Mouse (Mus musculus) Muller cell, postnatal 12 days (primary cell): Measurements from ENCODE around the gene Gpn3.
"Not testable (repeated sequence)": the region's sequence is repeated elsewhere in the genome, so short reads cannot be mapped to it uniquely, and the experiment has no call there.

Experiments
- DNase-seq: peaks from one replicate; pipeline ENCODE4 v3.0.0-alpha.2; 2015; ENCODE audit errors: inconsistent ontology term

The Gpn3 gene

DNA sequence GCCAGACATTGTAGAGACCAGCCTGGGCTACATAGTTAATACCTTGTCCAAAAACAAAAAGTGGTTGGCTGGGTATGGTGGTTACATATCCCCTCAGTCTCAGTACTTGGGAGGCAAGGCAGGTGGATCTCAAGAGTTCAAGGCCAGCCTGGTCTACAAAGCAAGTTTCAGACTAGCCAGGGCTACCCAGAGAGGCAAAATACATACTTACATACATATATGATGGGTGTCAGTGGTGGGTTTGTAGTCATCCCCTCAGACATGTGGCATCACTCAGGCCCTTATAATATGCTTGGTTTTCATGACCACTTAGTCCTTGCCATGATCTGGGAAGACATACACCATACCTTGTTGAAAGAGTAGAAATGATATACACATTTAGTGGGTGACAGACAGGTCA, 19.0 kb downstream of the Gpn3 start:
- no peak for DNase-seq

DNA sequence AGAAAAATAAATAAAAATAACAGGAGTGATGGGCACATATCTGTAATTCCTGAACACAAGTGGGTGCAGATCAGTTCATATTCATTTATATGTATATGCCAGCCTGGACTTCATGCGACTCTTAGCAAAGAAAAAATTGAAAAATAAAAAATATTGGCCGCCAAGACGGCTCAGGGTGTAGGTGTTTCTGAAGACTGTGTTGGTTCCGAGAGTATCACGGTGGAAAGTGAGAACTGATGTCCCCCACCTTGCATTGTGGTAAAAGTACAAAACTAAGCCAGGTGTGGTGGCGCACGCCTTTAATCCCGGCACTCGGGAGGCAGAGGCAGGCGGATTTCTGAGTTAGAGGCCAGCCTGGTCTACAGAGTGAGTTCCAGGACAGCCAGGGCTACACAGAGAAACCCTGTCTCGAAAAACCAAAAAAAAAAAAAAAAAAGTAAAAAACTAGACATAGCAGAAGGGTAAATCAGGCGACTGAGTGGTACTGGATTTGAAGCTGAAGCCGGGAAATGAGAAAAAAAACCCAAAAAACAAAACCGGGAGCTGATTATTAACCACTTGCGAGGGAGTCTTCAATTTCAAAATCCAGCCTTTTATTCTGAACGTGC, 19.6 kb downstream of the Gpn3 start:
- DNase-seq = no peak

DNA sequence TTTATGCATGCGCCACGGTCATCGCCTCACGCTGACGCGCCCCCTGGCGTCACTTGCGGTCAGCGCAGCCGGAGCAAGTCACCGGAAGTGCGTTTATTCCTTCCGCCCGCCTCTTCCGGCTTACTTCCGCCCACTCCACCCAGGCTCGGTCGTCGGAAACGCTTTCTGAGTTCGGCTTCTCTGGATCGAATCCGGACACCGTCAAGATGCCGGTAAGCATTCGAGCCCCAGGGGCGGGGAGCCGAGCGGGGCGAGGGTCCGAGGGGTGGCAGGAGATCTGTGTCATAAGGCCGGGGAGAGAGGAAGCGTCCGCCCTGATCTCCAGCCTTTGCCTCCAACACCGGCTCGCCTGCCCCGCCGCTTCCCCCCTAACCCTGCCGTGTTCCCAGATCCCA, 20.1 kb downstream of the Gpn3 start, which contains the start of gene Arpc3:
Gene Arpc3 (plus strand): TSS at position 93 of the 395 bp plus-strand sequence.
- DNase-seq = peak; percentile 91

DNA sequence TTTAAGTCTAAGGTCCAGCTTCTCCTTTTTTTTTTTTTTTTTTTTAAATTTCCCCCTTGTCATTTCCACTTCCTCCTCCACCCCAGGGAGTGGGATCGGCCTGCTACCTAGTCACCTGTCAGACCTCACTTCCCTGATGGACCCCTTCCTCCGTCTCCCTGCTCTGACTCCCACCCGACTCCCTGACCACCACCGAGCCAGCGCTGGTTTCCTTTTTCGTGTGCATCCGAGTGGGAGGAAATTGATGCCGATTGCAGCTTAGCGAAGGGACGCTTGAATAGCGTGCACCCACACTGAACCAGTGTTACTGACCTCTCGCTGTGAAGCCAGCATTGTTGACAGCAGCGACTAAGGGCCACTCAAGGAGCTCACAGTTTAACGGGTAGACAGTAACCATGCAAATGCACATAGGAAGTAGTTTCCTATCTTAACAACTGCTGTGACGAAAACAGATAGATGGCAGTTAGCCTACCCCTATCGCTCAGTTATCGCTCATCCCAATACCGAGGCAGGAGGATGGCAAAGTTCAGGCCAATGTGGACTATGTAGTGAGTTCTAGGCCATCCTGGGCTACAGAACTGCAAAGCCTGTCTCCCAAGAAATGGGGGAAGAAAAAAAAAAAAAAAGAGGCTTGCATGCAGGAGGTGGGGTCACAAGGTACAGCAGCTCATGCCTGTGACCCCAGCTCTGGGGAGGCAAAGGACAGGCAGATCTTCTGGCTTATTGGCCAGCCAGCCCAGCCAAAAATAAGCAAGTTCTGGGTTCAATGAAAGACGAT, 20.7 kb downstream of the Gpn3 start:
- peak; percentile 45 for DNase-seq

DNA sequence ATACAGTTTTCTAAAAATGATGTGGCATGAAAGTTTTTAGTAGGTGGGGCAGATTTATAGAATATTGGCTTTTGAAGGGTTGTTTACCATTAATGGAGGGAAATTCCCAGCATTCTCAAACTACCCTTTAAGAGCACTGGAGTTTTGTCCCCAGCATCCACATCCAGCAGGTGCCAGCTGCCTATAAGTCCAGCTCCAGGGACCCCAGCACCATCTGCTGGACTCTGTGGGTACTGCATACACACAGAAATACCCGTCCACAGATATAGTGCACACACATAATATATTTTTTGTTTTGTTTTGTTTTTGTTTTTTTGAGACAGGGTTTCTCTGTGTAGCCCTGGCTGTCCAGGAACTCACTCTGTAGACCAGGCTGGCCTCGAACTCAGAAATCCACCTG, 22.2 kb downstream of the Gpn3 start:
- DNase-seq = peak; percentile 44

DNA sequence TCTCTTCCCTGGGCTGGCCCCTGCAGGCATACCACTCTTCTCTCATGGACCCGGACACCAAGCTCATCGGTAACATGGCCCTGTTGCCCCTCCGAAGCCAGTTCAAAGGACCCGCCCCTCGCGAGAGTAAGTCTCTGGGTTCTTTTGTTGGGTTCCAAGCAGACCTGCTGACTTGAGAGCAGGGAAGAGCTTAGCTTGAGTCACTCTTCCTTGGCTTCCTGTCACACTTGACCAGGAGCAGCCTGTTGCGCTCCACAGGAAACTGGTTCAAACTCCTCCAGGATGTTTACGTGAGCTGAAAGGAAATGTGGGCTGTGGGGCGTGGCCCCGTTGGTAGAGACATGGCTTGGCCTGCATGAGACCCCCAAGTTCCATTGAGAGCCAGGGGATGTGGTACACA, 25.1 kb downstream of the Gpn3 start:
- no peak for DNase-seq

DNA sequence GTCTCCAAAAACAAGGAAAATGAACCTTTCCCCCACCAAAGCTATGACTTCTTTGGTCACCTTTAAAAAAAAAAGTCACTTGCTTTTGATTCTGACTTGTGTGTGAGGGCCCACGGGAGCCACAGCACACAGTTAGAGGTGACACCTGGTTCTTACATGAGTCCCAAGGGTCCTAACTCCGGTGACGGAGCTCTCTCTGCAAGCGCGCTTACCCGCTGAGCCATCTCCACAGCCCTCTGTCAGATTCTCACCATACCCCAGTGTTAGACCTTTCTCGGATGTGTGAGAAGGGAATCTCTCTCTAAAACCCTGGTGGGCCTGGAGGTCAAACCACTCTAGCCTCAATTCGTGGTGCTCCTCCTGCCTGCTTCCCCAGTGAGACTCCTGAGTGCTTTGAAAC, 25.8 kb downstream of the Gpn3 start:
- no peak for DNase-seq

DNA sequence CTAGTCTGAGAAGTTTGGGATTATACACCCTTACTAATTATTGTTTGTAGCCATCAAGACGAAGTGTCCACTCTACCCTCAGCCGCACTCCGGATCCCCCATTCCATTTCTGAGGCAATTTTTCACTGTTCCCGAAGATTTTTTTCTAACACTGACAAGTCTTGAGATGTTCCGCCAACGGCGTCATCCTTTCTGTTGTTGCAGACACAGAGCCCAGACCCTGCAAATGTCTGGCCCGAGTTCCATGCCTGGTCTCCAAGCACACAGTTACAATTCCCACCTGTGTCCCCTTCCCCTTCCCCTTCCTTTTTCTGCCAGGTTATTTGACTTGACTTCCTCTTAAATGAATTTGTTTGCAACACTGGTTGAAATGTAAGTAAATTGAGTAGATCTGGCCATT, 28.2 kb downstream of the Gpn3 start:
- no peak for DNase-seq

DNA sequence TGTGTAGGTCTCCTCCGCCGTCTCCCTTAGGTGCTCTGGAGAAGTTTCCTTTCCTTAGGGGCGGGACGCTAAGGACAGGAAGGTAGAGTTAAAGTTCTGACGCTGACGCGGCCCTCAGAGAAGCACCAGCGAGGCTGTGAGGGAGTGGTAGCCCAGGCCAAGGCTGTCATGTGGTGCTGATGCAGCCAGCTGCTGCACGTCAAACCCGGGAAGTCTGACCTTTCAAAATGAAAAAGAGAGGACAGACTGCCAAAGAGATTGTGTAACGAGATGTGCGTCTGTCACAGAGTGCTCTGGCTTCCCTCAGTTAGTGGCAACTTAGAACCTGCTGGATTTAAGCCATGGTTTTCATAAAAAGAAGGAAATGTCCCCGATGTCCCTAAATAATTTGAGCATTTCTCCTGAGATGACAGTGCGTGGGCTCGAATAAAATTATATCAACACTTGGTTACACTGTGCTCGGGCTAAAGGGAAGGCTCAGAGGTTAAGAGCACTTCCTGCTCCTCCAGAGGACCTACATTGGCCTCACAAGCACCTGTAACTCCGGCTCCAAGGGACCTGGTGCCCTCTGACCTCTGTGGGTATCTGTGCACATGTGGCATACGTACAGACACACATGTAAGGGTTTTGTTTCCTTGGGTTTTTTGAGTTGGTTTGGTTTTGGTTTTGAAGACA, 29.1 kb downstream of the Gpn3 start:
- DNase-seq = no peak

DNA sequence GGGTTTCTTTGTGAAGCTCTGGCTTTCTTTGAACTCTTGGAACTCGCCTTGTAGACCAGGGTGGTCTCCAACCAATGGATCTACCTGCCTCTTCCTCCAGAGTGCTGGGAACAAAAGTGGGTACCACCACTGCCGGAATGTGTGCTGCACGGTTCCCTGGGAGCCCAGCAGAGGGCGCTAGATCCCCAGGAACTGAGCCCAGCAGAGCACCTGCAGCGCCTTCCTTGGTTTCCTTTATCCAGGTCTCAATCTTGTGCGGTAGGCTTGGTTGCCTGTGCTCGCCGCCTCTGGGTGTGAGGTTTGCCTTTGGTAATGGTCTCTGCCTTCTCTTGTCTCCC, 29.6 kb downstream of the Gpn3 start:
- peak; percentile 56 for DNase-seq

DNA sequence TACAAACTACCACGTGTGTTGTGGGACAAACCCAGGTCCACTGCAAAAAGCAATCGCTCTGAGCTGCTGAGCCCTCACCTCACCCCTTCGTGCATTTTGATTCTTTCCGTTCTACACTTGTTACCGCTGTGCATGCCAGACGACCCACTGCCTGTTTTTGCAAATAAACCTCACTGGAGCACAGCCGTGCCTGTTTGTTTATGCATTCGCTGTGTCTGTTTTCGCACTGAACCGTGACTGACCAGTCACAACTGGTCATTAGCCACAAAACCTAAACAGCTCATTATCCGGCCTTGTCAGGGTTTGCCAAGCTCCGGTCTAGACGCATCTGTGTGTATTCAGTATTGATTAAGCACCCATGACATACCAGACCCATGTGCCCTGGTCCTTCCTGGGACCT, 30.5 kb downstream of the Gpn3 start:
- peak; percentile 52 for DNase-seq

DNA sequence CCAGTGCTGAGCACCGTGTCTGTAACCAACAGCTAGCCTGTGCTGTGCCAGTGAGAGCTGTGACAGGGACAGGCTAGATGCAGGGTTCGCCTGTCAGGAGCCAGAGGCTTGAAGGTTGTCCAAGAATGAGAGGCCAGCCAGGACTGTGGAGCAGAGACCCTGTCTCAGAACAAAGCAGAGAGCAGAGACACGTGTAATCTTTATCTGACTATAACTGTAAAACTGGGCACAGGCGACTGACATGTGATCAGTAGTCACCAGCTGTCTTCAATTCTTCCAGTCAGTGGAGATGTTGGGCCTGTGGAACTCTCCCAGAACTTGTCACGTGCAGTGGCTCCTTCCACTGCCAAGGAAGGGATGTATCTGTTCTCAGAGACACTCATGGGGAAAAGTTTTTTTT, 31.1 kb downstream of the Gpn3 start:
- peak; percentile 42 for DNase-seq

DNA sequence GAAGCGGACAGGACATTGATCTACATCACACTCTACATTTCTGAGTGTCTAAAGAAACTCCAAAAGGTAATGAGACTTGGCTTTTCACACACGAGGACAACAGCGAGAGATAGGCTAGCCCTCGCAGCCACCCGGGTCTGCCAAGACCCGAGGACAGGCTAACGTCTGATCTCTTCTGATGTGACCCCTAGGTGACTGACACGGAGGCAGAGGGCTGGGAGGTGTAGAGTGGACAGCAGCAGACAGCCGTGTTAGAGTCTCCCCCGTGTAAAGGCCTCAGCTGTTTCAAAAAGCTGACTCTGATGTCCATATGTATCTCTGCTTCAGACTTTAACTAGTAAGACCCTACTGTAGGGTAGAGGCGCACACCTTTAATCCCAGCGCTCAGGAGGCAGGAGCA, 31.7 kb downstream of the Gpn3 start:
- DNase-seq = no peak

DNA sequence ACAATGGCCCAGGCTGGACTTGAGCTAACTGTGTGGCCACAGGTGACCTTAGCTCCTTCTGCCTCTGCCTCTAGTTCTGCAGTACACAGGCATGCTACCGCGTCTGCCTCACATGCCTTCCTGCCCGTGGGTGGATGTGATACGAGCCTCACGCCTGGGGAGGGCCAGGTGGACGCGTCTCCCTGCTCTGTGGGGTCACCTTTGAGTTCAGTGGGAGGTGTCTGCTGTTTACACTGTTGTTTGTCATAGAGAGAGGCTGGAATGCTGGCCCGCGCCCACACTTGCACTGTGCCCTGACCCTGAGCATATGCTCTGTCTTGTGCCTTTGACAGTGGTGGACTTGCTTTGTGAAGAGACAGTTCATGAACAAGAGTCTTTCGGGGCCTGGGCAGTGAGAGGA, 33.9 kb downstream of the Gpn3 start:
- no peak for DNase-seq

DNA sequence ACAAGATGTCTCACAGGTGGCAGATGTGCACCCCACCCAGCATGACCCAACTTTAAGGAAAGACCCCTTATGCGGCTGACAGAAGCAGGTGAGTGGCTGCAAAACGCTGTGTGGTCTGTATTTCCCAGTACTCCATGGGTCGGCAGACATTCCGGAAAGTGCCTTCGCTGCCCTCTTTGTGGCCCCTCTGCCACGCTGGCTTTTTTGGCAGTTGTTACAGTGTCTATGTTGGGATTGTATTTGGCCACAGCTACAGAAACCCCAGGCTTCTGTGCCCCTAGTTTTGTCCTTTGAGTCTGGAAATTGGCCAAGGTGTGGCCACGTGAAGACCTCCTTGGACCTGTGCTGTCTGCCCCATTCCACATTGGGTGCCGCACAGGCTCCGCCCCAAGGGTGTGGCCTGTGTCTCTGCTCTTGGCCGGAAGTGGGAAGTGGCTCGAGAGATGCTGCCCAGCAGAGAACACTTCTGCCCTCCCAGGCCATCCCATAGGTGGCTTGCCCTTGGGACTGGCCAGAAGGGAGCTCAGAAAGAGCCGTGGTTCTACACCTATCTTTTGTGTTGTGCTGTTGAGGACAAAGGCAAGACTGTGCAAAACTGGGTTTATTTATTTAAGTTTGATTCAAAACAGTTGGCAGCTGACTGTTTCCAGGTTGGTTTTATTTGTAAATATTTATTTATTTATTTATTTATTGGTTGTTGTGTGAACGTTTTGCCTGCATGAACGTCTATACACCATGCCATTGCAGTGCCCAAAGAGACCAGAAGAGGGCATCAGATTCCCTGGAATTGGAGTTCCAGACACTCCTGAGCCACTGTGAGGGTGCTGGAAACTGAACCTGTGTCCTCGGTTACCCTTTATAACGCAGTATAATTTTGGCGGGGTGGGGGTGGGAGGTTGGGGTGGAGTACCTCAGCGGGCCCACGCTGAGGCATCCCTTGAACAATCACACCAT, 38.3 kb downstream of the Gpn3 start:
- no peak for DNase-seq

DNA sequence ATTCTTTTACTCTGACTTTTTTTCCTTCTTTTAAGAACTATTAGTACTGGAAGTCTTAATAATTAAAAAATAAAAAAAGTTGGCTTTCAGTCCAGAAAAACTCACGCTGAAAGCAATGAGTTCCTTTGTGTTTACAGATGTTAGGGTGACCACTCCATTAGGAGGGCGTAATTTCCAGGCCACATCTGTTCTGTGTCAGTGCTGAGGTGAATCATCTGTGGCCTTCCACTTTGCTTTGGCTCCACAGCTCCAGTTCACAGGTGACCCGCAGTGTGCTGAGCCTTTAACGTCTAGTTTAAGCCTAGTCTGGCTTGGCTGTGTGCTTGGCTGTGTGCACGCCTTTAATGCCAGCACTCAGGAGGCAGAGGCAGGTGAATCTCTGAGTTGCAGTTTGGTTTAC, 40.2 kb downstream of the Gpn3 start:
- DNase-seq = no peak

DNA sequence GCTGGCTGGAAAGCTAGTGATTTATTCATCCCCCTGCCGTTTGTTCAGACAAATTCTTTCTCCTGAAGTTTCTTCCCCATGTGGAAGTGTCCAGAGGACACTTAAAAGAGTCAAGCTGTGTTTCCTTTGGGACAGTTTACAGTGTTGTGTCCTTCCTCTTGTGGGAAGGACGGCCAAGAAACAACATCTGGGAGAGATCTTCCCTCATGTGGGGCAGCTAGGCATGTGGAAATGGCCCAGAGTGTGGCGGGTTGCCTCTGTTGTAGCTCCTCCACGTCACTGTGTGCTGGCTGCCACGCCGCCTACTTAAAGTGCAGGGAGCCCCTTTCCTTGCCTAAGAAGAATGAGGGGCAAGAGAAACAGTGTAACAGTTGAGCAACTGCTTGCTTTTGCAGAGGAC, 41.1 kb downstream of the Gpn3 start:
- no peak for DNase-seq

DNA sequence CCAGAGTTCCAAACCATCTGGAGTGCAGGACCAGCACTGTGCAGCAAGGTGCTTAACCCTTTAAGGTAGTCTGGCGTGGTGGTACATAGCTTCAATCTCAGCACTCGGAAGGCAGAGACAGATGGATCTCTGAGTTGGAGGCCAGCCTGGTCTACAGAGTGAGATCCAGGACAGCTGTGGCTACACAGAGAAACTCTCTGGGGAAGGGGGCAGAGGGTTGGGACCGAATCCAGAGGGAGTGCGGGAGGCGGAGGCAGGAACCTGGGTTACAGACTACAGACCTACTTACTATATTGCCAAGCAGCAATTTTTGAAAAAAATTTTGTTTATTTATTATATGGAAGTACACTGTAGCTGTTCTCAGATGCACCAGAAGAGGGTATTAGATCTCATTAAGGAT, 42.7 kb downstream of the Gpn3 start:
- no peak for DNase-seq

DNA sequence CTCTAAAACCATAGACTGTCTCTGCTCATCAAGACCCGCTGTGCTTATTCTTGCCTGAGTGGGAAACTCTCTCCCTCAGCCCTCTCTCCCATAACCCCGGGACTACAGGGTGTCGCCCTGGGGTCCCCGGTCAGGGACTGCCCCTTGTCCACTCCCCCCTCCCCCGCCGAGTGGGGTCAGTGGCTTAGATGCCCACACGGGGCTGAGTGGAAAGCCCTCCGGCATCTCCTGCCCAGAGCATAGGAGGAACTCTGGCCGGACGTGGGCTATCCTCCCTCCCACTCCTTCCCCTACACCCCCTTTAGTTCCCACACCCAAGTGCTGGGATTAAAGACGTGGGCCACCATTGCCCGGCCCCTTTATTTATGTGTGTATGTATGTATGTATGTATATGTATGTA, 43.8 kb downstream of the Gpn3 start:
- DNase-seq = no peak

DNA sequence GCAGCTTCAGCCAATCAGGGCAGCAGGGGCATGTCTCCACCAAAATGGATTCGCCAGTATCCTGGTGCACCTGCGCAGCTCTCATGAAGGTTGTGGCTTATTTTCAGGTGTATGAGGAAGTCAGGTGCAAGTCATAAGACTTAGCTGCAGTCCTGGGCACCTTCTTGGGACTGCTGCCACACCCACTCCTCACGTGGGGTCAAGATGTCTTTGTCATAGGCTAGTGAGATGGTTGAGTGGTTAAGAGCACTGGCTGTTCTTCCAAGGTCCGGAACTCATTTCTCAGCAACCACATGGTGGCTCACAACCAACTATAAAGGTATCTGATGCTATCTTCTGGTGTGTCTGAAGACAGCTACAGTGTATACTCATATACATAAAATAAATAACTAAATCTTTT, 49.0 kb downstream of the Gpn3 start:
- not testable (repeated sequence) for DNase-seq

DNA sequence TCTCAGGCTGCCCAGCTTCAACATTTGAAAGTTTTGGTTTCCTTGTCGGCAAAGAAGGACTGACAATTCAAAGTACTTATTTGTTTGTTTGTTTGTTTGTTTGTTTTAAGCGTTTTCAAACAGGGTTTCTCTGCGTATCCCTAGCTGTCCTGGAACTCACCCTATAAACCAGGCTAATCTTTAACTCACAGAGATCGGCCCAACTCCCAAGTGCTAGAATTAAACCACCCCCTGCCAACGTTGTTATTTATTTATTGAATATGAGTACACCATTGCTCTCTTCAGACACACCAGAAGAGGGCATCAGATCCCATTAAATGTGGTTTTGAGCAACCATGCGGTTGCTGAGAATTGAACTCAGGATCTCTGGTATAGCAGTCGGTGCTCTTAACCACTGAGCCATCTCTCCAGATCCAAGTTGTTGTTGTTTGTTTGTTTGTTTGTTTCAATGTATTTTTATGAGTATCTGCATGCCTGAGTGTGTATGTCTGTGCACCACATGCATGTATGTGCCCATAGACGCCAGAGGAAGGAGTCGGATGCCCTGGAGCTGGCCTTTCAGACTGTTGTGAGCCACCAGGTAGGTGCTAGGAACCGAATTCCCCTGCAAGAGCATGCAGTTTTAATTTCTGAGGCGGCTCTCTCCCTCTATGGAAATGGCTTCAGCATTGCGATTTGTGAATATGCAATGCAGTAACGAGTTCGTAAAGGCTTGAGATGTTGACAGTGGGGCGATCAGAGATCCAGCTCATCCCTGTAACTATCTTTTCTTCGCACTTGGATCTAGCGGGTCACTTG, 49.8 kb downstream of the Gpn3 start, which contains the start of gene Anapc7:
Gene Anapc7 (plus strand): TSS at position 423 of the 798 bp plus-strand sequence.
- no peak for DNase-seq
